ENCODE assay signal across 8 mouse cellular contexts in the genomic region with DNA sequence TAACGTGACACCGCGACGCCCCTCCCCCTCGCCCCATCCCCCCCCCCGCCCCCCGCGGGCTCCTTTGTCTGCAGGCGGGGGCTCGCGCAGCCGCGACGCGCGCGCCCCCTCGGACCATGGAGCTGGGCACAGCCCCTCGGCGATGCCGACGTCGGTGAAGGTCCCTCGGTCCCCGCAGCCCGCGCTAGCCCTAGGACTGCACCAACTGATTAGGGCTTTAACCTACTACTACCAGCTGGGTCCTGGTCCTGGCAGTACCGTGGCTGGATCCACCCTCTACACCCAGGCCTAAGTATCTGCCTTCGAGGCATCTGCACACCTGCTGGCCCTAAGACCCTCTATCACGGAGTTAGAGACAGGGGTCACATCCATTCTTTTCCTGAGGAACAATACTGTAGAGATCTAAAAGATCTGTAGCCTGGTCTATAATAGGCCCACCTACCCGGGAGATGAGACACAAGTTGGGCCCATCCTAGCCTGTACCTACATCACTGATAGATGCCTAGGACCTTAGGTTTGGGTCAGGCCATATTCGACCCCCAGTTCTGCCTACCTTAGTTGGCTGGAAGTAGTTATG. TPM values are rescaled to one million over a fixed set of nuclear protein-coding genes. Genes with fewer than 3 reads are reported as not detected.
DNase-seq lines count a peak whose midpoint lies in the region; ATAC-seq lines count a peak whose summit lies in the region.
"Had no signal": no experiment of that assay in that cellular context is flagged by ENCODE, and none has a peak within 500 bp of the region (broad histone marks: within the 10 kb centered on the region; RNA-seq: fewer than 3 reads in every experiment).

No protein-coding gene starts in this region.

- peak; percentile 54 for ATAC-seq in neural tube, embryonic 11.5 days (ENCODE audit: insufficient read depth, low FRiP score, low TSS enrichment)
- peak; percentile 69 for ATAC-seq in forebrain, embryonic 15.5 days (replicated peaks)
- ATAC-seq in limb, embryonic 15.5 days (ENCODE audit: insufficient number of reproducible peaks, low FRiP score, low TSS enrichment, low read depth) = peak; percentile 8
- peak; percentile 10; the same call in 1 of the 2 replicates for ATAC-seq in stomach, embryonic 16.5 days (ENCODE audit: insufficient read depth, low FRiP score)

- no peaks in the 10 kb centered on the region for H3K36me3 ChIP-seq in neural tube, embryonic 11.5 days (ENCODE audit: control insufficient read depth, insufficient read depth, low read length)
- H3K36me3 ChIP-seq in forebrain, embryonic 15.5 days = no peaks in the 10 kb centered on the region
- H3K36me3 ChIP-seq in limb, embryonic 15.5 days = no peaks in the 10 kb centered on the region
- no peaks in the 10 kb centered on the region for H3K36me3 ChIP-seq in stomach, embryonic 16.5 days (ENCODE audit: control insufficient read depth, insufficient read depth, low read length)

- H3K9me3 ChIP-seq in neural tube, embryonic 11.5 days (ENCODE audit: control insufficient read depth, low read length) = peaks cover 11% of the 10 kb centered on the region
- H3K9me3 ChIP-seq in forebrain, embryonic 15.5 days = no peaks in the 10 kb centered on the region
- peaks cover 16% of the 10 kb centered on the region for H3K9me3 ChIP-seq in limb, embryonic 15.5 days
- peaks cover 24% of the 10 kb centered on the region for H3K9me3 ChIP-seq in stomach, embryonic 16.5 days (replicated peaks; ENCODE audit: control insufficient read depth, low read length)

- 32% methylated on average over 18 of the region's 32 CpGs for WGBS in neural tube, embryonic 11.5 days
- WGBS in forebrain, embryonic 15.5 days = 45% methylated on average over 29 of the region's 32 CpGs
- WGBS in limb, embryonic 15.5 days = 34% methylated on average over 19 of the region's 32 CpGs
- WGBS in stomach, embryonic 16.5 days = 31% methylated on average over 23 of the region's 32 CpGs

- 0 out of 2 replicates have a peak, but pooled peaks cover 4% of the 10 kb centered on the region for H3K27me3 ChIP-seq in neural tube, embryonic 11.5 days (ENCODE audit: control insufficient read depth, insufficient read depth, low read length)
- H3K27me3 ChIP-seq in forebrain, embryonic 15.5 days = peaks cover 32% of the 10 kb centered on the region
- peaks cover 4% of the 10 kb centered on the region; the same call in 1 of the 2 replicates for H3K27me3 ChIP-seq in limb, embryonic 15.5 days
- no peaks in the 10 kb centered on the region; the same call in 1 of the 2 replicates for H3K27me3 ChIP-seq in stomach, embryonic 16.5 days (ENCODE audit: control insufficient read depth, insufficient read depth, low read length)

- DNase-seq in neural tube, embryonic 11.5 days (ENCODE audit: low spot score) = no peak
- DNase-seq in neural tube, embryonic 10.5 days (ENCODE audit: extremely low spot score, low spot score) = no peak
- no peak for DNase-seq in gastrocnemius, postnatal 25 days
- DNase-seq in adrenal gland, postnatal 10 days = no peak

- no peak overlapping the region; the same call in 1 of the 2 replicates for H3K27ac ChIP-seq in neural tube, embryonic 11.5 days (ENCODE audit: low read depth, low read length)
- H3K27ac ChIP-seq in forebrain, embryonic 15.5 days (replicated peaks) = 0 out of 2 replicates have a peak overlapping the region, but pooled peaks have one; percentile 25
- H3K27ac ChIP-seq in limb, embryonic 15.5 days = peak overlapping the region; percentile 60
- H3K27ac ChIP-seq in stomach, embryonic 16.5 days (ENCODE audit: low read length) = peak overlapping the region; percentile 72

- peaks cover 3% of the 10 kb centered on the region; the same call in 1 of the 2 replicates for H3K4me1 ChIP-seq in neural tube, embryonic 11.5 days (ENCODE audit: control insufficient read depth, insufficient read depth, low read length)
- H3K4me1 ChIP-seq in forebrain, embryonic 15.5 days = peaks cover 10% of the 10 kb centered on the region
- H3K4me1 ChIP-seq in limb, embryonic 15.5 days = peaks cover 50% of the 10 kb centered on the region
- H3K4me1 ChIP-seq in stomach, embryonic 16.5 days (ENCODE audit: control insufficient read depth, insufficient read depth, low read length) = peaks cover 12% of the 10 kb centered on the region

- H3K9ac ChIP-seq in neural tube, embryonic 11.5 days (ENCODE audit: low read length) = peak overlapping the region; percentile 23; the same call in 1 of the 2 replicates
- 0 out of 2 replicates have a peak overlapping the region, but pooled peaks have one; percentile 29 for H3K9ac ChIP-seq in forebrain, embryonic 15.5 days (replicated peaks)
- no peak overlapping the region for H3K9ac ChIP-seq in limb, embryonic 15.5 days
- peak overlapping the region; percentile 66 for H3K9ac ChIP-seq in stomach, embryonic 16.5 days (ENCODE audit: low read length)

- H3K4me2 ChIP-seq in neural tube, embryonic 11.5 days (ENCODE audit: low read depth) = peak overlapping the region; percentile 30
- H3K4me2 ChIP-seq in forebrain, embryonic 15.5 days (replicated peaks) = peak overlapping the region; percentile 51
- peak overlapping the region; percentile 42 for H3K4me2 ChIP-seq in limb, embryonic 15.5 days
- H3K4me2 ChIP-seq in stomach, embryonic 16.5 days (ENCODE audit: low read depth, low read length) = peak overlapping the region; percentile 58

- H3K4me3 ChIP-seq in neural tube, embryonic 11.5 days (ENCODE audit: low read depth, low read length) = no peak overlapping the region; the same call in 1 of the 2 replicates
- H3K4me3 ChIP-seq in forebrain, embryonic 15.5 days = peak overlapping the region; percentile 46
- H3K4me3 ChIP-seq in limb, embryonic 15.5 days = peak overlapping the region; percentile 26
- peak overlapping the region; percentile 33 for H3K4me3 ChIP-seq in stomach, embryonic 16.5 days (replicated peaks; ENCODE audit: low read length)

RNA-seq across cellular contexts. Expression of a gene that starts 0.5 kb away (rescaled TPM):
- 1,204 and 1,311 TPM in 2 replicates for polyA plus RNA-seq in neural tube, embryonic 11.5 days (2014; fragmentation: Nextera tagmentation; extraction: Ambion mirVana)
- 139 and 142 TPM in 2 replicates for polyA plus RNA-seq in forebrain, embryonic 15.5 days (2015; fragmentation: Nextera tagmentation; extraction: Ambion mirVana)
- polyA plus RNA-seq in limb, embryonic 15.5 days (2015; fragmentation: Nextera tagmentation; extraction: Ambion mirVana) = 1,248 and 1,513 TPM in 2 replicates
- 402 and 460 TPM in 2 replicates for polyA plus RNA-seq in stomach, embryonic 16.5 days (2015; fragmentation: Nextera tagmentation; extraction: Ambion mirVana)
- 100 to 1,000 TPM in 1 of 2 experiments, 10 to 100 TPM in 1; 95.8 to 152 TPM for total RNA-seq in gastrocnemius, postnatal 25 days (2021)
- 100 to 1,000 TPM; 386 to 453 TPM for total RNA-seq in adrenal gland, postnatal 10 days (2021)

RNA-seq across cellular contexts. Expression of a gene that starts 12.2 kb away (rescaled TPM):
- polyA plus RNA-seq in neural tube, embryonic 11.5 days (2014; fragmentation: Nextera tagmentation; extraction: Ambion mirVana) = 0.64 TPM in 1 of 2 replicates, not detected in the other
- 0.29 and 0.68 TPM in 2 replicates for polyA plus RNA-seq in forebrain, embryonic 15.5 days (2015; fragmentation: Nextera tagmentation; extraction: Ambion mirVana)
- polyA plus RNA-seq in limb, embryonic 15.5 days (2015; fragmentation: Nextera tagmentation; extraction: Ambion mirVana) = 2.7 and 3.3 TPM in 2 replicates
- 11.3 and 15.8 TPM in 2 replicates for polyA plus RNA-seq in stomach, embryonic 16.5 days (2015; fragmentation: Nextera tagmentation; extraction: Ambion mirVana)
- total RNA-seq in gastrocnemius, postnatal 25 days (2021) = under 1 TPM in 1 of 2 experiments, not detected in 1; 0.29 TPM
- total RNA-seq in adrenal gland, postnatal 10 days (2021) = 10 to 100 TPM in 1 of 2 experiments, 1 to 10 TPM in 1; 6.5 to 15.0 TPM

RNA-seq across cellular contexts. Expression of a gene that starts 41.6 kb away (rescaled TPM):
- 0.85 and 1.4 TPM in 2 replicates for polyA plus RNA-seq in neural tube, embryonic 11.5 days (2014; fragmentation: Nextera tagmentation; extraction: Ambion mirVana)
- 0.26 and 0.47 TPM in 2 replicates for polyA plus RNA-seq in forebrain, embryonic 15.5 days (2015; fragmentation: Nextera tagmentation; extraction: Ambion mirVana)
- 7.1 and 10.5 TPM in 2 replicates for polyA plus RNA-seq in limb, embryonic 15.5 days (2015; fragmentation: Nextera tagmentation; extraction: Ambion mirVana)
- 11.2 and 12.8 TPM in 2 replicates for polyA plus RNA-seq in stomach, embryonic 16.5 days (2015; fragmentation: Nextera tagmentation; extraction: Ambion mirVana)
- not detected for total RNA-seq in gastrocnemius, postnatal 25 days (2021)
- total RNA-seq in adrenal gland, postnatal 10 days (2021) = under 1 TPM in 1 of 2 experiments, not detected in 1; 0.82 TPM
- total RNA-seq: gastrocnemius, adult 8-10 months had no signal

Comparison
In these comparisons a context has a peak if more than half of its experiments do, and no peak if none do; other contexts are left out.
1. ATAC-seq: peak in every context shown above with its lines; median percentile 69 in forebrain, embryonic 15.5 days; 54 in neural tube, embryonic 11.5 days; 10 in stomach, embryonic 16.5 days; 8 in limb, embryonic 15.5 days.